Mouse (Mus musculus) limb, embryonic 11.5 days (tissue): ENCODE data around the gene Gm17509. TPM values are rescaled to one million over a fixed set of nuclear protein-coding genes. Genes with fewer than 3 reads are reported as not detected.
"Not testable (repeated sequence)": the region's sequence is repeated elsewhere in the genome, so short reads cannot be mapped to it uniquely, and the experiment has no call there.

Experiments used
- ATAC-seq: fragments of 200-750 bp; cut with Nextera tagmentation; 2 replicates; pipeline ENCODE4 v1.8.0; 2017; ENCODE audit warnings: low read depth; ENCODE audit not compliant: insufficient number of reproducible peaks, low FRiP score, low TSS enrichment
- DNase-seq: peaks from one replicate; pipeline ENCODE4 v3.0.0-alpha.2; 2015; ENCODE audit warnings: low spot score
- H3K27ac ChIP-seq: fragments of 300-500 bp; sonication (generic); replicated peaks from 2 replicates; pipeline ENCODE4 v1.5.1; 2014; ENCODE audit warnings: low read depth, mild to moderate bottlenecking, low read length
- H3K27me3 ChIP-seq: fragments of 300-500 bp; sonication (generic); 2 replicates; pipeline ENCODE4 v1.6.1; 2014; ENCODE audit warnings: mild to moderate bottlenecking, low read length, mixed read lengths; ENCODE audit not compliant: control insufficient read depth, insufficient read depth
- H3K36me3 ChIP-seq: fragments of 300-500 bp; sonication (generic); 2 replicates; pipeline ENCODE4 v1.6.1; 2014; ENCODE audit warnings: mild to moderate bottlenecking, low read length, moderate library complexity, mixed read lengths; ENCODE audit not compliant: control insufficient read depth, insufficient read depth
- H3K4me1 ChIP-seq: fragments of 300-500 bp; sonication (generic); 2 replicates; pipeline ENCODE4 v1.6.1; 2014; ENCODE audit warnings: low read length, mixed read lengths; ENCODE audit not compliant: control insufficient read depth, insufficient read depth
- H3K4me2 ChIP-seq: fragments of 300-500 bp; sonication (generic); 2 replicates; pipeline ENCODE4 v1.6.1; 2014; ENCODE audit warnings: low read depth, mild to moderate bottlenecking, moderate library complexity; ENCODE audit not compliant: severe bottlenecking
- H3K4me3 ChIP-seq: fragments of 300-500 bp; sonication (generic); 2 replicates; pipeline ENCODE4 v1.5.1; 2014; ENCODE audit warnings: low read depth, low read length
- H3K9ac ChIP-seq: fragments of 300-500 bp; sonication (generic); 2 replicates; pipeline ENCODE4 v1.6.1; 2014; ENCODE audit warnings: mild to moderate bottlenecking, low read length
- H3K9me3 ChIP-seq: fragments of 300-500 bp; sonication (generic); 2 replicates; pipeline ENCODE4 v1.6.1; 2016; ENCODE audit warnings: low read length; ENCODE audit not compliant: control insufficient read depth
- WGBS: fragments of 180-500 bp; shearing (Covaris S2); extraction: QIAGEN DNeasy Blood & Tissue Kit; methylation state at CpG from one replicate; pipeline ENCODE4 v1.1.7; 2014; 5-methylcytosine and 5-hydroxymethylcytosine counted together
- polyA plus RNA-seq: library from polyadenylated mRNA; unstranded; fragments of >200 nt; fragmentation: Nextera tagmentation; extraction: Ambion mirVana; gene quantifications from 2 replicates; pipeline ENCODE4 v1.2.1, GENCODE M21; 2014

Gm17509 gene
- polyA plus RNA-seq, 1 experiment from 2014 or later = 0.17 TPM

GRCm38 (mm10) chr13:117180912-117181311 is 40.0 kb downstream of the Gm17509 start:
- not testable (repeated sequence) for H3K27me3 ChIP-seq, DNase-seq, H3K4me1 ChIP-seq, H3K9me3 ChIP-seq, H3K4me2 ChIP-seq, H3K4me3 ChIP-seq, H3K27ac ChIP-seq, H3K36me3 ChIP-seq, ATAC-seq, H3K9ac ChIP-seq
- WGBS = 71% methylated on average over 3 of the region's 3 CpGs

Other genes with a start within 250 kb of the Gm17509 start
- 17.7 and 18.3 TPM in 2 replicates for gene Parp8, start 195.5 kb downstream of the Gm17509 start, polyA plus RNA-seq
- gene Emb, start 12.5 kb downstream of the Gm17509 start, polyA plus RNA-seq = 38.7 and 39.9 TPM in 2 replicates